Mouse (Mus musculus) E14TG2a.4 (cell line): ENCODE measurements around the gene 1700123L14Rik.
"Not testable (repeated sequence)": the region's sequence is repeated elsewhere in the genome, so short reads cannot be mapped to it uniquely, and the experiment has no call there.

Source experiments
- H3K27me3 ChIP-seq: 2 replicates; pipeline ENCODE4 v1.6.1; 2014; ENCODE audit warnings: low read length, control low read depth; ENCODE audit not compliant: insufficient read depth
- H3K36me3 ChIP-seq: 2 replicates; pipeline ENCODE4 v1.6.1; 2014; ENCODE audit warnings: low read length, control low read depth; ENCODE audit not compliant: insufficient read depth
- H3K4me1 ChIP-seq: replicated peaks from 2 replicates; pipeline ENCODE4 v1.6.1; 2014; ENCODE audit warnings: low read depth, low read length, control low read depth
- H3K4me3 ChIP-seq: replicated peaks from 2 replicates; pipeline ENCODE4 v1.5.1; 2014; ENCODE audit warnings: mild to moderate bottlenecking, low read length
- H3K9me3 ChIP-seq: 2 replicates; pipeline ENCODE4 v1.6.1; 2014; ENCODE audit warnings: low read length, control low read depth
- CTCF ChIP-seq: conservative IDR thresholded peaks from 2 replicates; pipeline ENCODE4 v1.5.1; 2014; ENCODE audit warnings: low read length
- NANOG ChIP-seq: IDR thresholded peaks from 2 replicates; pipeline ENCODE4 v1.6.1; 2014; ENCODE audit warnings: borderline replicate concordance, low read length, mixed read lengths
- POU5F1 ChIP-seq: IDR thresholded peaks from 2 replicates; pipeline ENCODE4 v1.6.1; 2014; ENCODE audit warnings: low read length, borderline replicate concordance

The 1700123L14Rik gene

DNA sequence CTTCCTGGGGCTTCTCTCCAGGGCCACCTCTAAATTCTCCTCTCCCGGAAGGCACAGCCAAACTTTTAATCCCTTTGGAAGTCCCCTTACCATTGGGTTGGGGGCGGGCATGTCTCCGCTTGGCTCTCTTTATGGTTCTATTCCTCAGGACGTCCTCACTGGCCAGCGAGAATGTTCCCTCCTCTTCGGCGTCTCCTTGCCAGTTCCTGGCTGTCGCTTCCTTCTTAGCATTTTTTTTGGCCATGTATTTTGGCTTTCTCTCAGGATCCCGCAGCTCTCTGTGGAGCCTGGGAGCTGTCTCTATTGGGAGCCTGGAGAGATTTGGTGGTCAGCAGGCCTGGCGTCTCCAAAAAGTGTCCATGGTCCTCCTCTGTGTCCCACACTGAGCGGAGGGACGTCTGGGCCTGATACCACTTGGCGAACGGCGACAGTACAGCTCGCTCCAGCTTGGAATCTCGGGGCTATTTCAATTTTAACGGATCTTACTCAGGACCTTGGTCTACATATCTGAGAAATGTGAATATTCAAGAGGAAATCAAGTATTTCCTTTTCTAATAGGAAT is at the start of gene 1700123L14Rik:
Gene 1700123L14Rik, minus strand, starts transcription at position 426 of the 562 bp plus-strand sequence.
- Histone ChIP-seq H3K9me3 (no peaks in the 10 kb centered on the region), H3K36me3 (no peaks in the 10 kb centered on the region), H3K4me3 (no peak within 1 kb of the TSS), H3K4me1 (no peaks in the 10 kb centered on the region), H3K27me3 (no peaks in the 10 kb centered on the region)
- no peak for TF ChIP-seq POU5F1
- TF ChIP-seq NANOG = no peak
- TF ChIP-seq CTCF = no peak

DNA sequence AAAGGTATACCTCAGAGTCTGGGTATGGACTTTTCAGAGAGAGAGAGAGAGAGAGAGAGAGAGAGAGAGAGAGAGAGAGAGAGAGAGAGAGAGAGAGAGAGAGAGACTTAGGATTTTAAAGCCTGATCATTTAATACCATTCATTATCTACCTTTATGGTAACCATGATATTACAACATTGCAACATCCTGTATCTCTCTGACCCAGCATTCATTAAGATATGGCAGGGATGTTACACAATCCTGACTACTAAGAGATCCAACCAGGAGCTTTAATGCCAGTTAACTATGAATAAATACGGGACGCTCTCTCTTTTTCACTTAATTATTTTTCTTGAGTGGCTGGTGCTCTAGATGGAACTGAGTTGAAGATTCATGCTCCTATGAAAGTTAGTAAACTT is 39.4 kb upstream of the 1700123L14Rik start:
- no peaks in the 10 kb centered on the region for H3K9me3 ChIP-seq
- no peak overlapping the region for H3K4me3 ChIP-seq
- no peaks in the 10 kb centered on the region for H3K4me1 ChIP-seq
- no peaks in the 10 kb centered on the region for H3K27me3 ChIP-seq
- H3K36me3 ChIP-seq = no peaks in the 10 kb centered on the region
- TF ChIP-seq POU5F1 = no peak
- no peak for TF ChIP-seq CTCF
- no peak for TF ChIP-seq NANOG

DNA sequence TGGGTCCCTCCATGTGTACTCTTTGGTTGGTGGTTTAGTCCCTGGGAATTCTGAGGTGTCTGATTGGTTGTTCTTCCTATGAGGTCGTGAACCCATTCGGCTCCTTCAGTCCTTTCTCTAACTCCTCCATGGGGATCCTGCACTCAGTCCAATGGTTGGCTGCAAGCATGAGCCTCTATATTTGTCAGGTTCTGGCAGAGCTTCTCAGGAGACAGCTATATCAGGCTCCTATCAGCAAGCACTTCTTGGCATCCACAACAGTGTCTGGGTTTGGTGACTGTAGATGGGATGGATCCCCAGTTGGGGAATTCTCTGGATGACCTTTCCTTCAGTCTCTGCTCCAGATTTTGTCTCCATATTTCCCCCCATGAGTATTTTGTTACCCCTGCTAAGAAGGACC is 32.9 kb upstream of the 1700123L14Rik start:
- H3K27me3 ChIP-seq, H3K4me3 ChIP-seq, H3K36me3 ChIP-seq, H3K9me3 ChIP-seq, H3K4me1 ChIP-seq: not testable (repeated sequence)

DNA sequence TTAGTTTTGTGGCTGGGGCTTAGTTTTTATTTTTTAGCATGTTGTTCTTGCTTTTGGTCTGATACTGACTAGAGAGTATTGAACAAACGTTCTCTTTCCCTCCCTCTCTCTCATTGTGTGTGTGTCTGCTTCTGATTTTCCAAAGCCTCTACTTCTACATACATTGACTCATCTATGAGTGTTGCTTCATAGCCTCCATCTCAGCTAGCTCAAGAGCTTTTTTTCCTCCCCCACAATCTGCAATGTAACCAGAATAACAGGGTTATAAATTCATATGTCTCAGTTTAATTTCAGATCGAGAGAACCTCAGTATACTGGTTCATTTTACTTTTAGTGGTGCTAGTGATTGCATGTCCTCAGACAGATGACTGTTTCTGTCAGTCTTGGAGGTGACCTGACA is 20.5 kb upstream of the 1700123L14Rik start:
- TF ChIP-seq NANOG = no peak
- no peak for TF ChIP-seq POU5F1
- no peak for TF ChIP-seq CTCF
- no peaks in the 10 kb centered on the region for H3K27me3 ChIP-seq
- no peak overlapping the region for H3K4me3 ChIP-seq
- H3K36me3 ChIP-seq = no peaks in the 10 kb centered on the region
- H3K9me3 ChIP-seq = no peaks in the 10 kb centered on the region
- H3K4me1 ChIP-seq = no peaks in the 10 kb centered on the region

DNA sequence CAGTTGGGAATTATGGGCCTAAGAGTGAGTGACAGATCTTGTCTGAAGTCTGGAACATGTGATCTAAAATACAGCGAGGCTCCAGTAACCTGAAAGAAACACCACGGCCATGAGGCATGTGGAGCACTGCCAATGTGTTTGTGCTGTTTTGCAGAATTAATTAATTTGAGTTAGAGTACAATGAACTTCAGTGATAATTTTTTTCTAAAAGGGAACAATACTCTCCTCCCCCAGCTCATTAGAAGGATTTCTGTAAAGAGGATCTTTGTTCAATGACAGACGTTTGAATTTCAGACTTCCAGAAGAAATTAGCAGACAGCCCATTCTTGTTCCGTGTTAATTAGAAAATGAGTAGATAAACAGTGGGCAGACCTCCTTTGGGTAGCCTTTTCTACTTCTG is 17.3 kb upstream of the 1700123L14Rik start:
- H3K9me3 ChIP-seq = no peaks in the 10 kb centered on the region
- no peaks in the 10 kb centered on the region for H3K36me3 ChIP-seq
- no peak for TF ChIP-seq NANOG
- TF ChIP-seq CTCF = no peak
- TF ChIP-seq POU5F1 = no peak
- no peaks in the 10 kb centered on the region for H3K4me1 ChIP-seq
- no peaks in the 10 kb centered on the region for H3K27me3 ChIP-seq
- H3K4me3 ChIP-seq = no peak overlapping the region

DNA sequence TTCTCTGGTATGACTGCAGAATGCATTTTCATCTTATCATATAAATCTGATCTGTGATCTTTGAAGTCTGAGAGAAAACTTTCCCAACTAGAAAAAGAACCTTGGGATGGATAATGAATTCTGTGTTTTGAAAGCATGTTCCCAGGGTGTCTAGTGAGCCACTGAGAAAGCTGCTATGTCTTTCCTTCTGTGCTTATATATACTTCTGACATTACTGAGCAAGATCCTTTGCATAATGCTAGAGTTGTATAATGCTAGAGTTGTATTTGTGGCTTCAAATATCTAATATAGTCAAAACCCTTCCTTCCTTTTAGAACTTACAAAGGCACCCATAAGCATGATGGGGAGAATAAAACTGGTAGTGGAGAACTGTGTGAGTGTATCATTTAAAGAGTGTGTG is 12.5 kb upstream of the 1700123L14Rik start:
- Histone ChIP-seq H3K4me1 (no peaks in the 10 kb centered on the region), H3K4me3 (no peak overlapping the region), H3K36me3 (no peaks in the 10 kb centered on the region), H3K27me3 (no peaks in the 10 kb centered on the region), H3K9me3 (no peaks in the 10 kb centered on the region)
- TF ChIP-seq NANOG (no peak), CTCF (no peak), POU5F1 (no peak)

DNA sequence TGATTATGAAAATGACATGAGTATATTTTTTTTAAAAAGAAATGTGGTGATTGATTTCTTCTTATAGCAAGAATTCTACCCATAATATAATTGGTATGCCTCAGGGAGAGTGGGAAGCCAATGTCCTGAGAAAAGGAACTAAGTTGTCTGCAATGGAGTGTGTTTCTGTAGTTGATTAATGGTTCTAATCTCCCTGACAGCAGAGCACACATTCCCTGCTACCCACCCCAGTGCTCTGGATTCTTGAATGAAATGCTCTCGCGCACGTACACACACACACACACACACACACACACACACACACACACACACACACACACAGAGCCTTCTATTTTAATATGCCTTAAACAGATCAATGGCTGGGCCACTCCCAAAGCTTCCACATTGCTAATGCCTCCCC is 7.6 kb upstream of the 1700123L14Rik start:
- Histone ChIP-seq H3K4me1 (no peaks in the 10 kb centered on the region), H3K36me3 (no peaks in the 10 kb centered on the region), H3K9me3 (no peaks in the 10 kb centered on the region), H3K27me3 (no peaks in the 10 kb centered on the region), H3K4me3 (no peak overlapping the region)
- no peak for TF ChIP-seq NANOG
- TF ChIP-seq CTCF = no peak
- TF ChIP-seq POU5F1 = no peak

DNA sequence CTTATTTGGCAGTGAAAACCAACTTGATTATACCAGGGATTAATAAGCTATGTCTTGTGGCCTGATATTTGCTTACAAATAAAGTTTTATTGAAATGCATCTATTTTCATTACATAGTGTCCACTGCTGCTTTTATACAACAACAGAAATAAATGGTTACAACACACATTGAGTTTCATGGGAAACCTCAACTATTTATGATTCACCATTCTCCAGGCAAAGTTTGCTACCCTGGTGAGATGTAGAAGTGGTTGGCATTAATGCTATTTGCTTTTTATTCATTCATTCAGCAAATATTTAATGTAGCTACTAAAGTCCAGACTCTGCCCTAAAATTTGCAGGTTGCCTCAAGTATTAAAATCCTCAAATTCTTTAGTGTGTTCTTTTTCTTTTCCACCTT is 988 bp upstream of the 1700123L14Rik start:
- Histone ChIP-seq H3K4me1 (no peaks in the 10 kb centered on the region), H3K36me3 (no peaks in the 10 kb centered on the region), H3K9me3 (no peaks in the 10 kb centered on the region), H3K4me3 (no peak overlapping the region), H3K27me3 (no peaks in the 10 kb centered on the region)
- TF ChIP-seq CTCF = no peak
- TF ChIP-seq NANOG = no peak
- no peak for TF ChIP-seq POU5F1

DNA sequence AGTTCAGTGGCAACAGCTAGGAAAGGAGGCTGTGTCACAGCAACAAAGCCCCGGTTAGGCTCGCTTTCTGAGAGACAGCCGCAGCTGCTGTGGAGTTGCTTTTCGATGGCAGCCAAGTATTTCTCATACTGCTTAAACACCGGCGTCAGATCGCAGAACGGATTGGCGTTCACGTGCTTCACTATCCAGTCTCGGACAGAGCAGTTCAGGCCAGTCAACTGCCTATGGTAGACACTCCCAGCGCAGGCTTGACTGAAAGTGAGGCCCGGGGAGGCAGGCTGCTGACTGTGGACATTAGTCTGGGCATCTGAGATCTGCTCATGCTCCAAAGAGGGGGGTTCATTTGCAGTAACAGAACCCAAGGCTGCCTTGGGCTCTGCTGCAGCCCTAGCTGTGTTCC is 640 bp downstream of the 1700123L14Rik start:
- no peak for TF ChIP-seq NANOG
- no peak for TF ChIP-seq CTCF
- TF ChIP-seq POU5F1 = no peak
- Histone ChIP-seq H3K9me3 (no peaks in the 10 kb centered on the region), H3K36me3 (no peaks in the 10 kb centered on the region), H3K27me3 (no peaks in the 10 kb centered on the region), H3K4me1 (no peaks in the 10 kb centered on the region), H3K4me3 (no peak overlapping the region)
